Mouse (Mus musculus): Measurements from ENCODE around the gene Ccdc42. TPM values are rescaled to one million over a fixed set of nuclear protein-coding genes. Genes with fewer than 3 reads are reported as not detected.

The Ccdc42 gene
- polyA plus RNA-seq (2014; fragmentation: Illumina TruSeq; extraction: RNeasy Lipid Tissue Mini Kit (QIAGEN cat#74804); ENCODE audit: low read depth, low replicate concordance), result not detected

GRCm38 (mm10) chr11:68586721-68587120 is at the start of gene Ccdc42:
Gene Ccdc42 (plus strand): TSS chr11:68587021.

GRCm38 (mm10) chr11:68555918-68556584 is 30.8 kb upstream of the Ccdc42 start, which contains the start of gene Mfsd6l:
Gene Mfsd6l (plus strand): TSS chr11:68556186.

Other genes with a start within 250 kb of the Ccdc42 start
- 0.74 TPM for gene Ntn1, start 186.2 kb upstream of the Ccdc42 start, polyA plus RNA-seq (2014; fragmentation: Illumina TruSeq; extraction: RNeasy Lipid Tissue Mini Kit (QIAGEN cat#74804); ENCODE audit: low read depth, low replicate concordance)
- 0.16 TPM for gene Pik3r5, start 154.9 kb upstream of the Ccdc42 start, polyA plus RNA-seq (2014; fragmentation: Illumina TruSeq; extraction: RNeasy Lipid Tissue Mini Kit (QIAGEN cat#74804); ENCODE audit: low read depth, low replicate concordance)
- gene Pik3r6, start 84.0 kb upstream of the Ccdc42 start, polyA plus RNA-seq (2014; fragmentation: Illumina TruSeq; extraction: RNeasy Lipid Tissue Mini Kit (QIAGEN cat#74804); ENCODE audit: low read depth, low replicate concordance), result 0.48 TPM
- gene Mfsd6l, start 30.8 kb upstream of the Ccdc42 start, polyA plus RNA-seq (2014; fragmentation: Illumina TruSeq; extraction: RNeasy Lipid Tissue Mini Kit (QIAGEN cat#74804); ENCODE audit: low read depth, low replicate concordance), result not detected
- 6.5 TPM for gene Myh10, start 104.5 kb downstream of the Ccdc42 start, polyA plus RNA-seq (2014; fragmentation: Illumina TruSeq; extraction: RNeasy Lipid Tissue Mini Kit (QIAGEN cat#74804); ENCODE audit: low read depth, low replicate concordance)